Mouse (Mus musculus) limb, embryonic 15.5 days (tissue): ENCODE data around the gene Cox8b. TPM values are rescaled to one million over a fixed set of nuclear protein-coding genes. Genes with fewer than 3 reads are reported as not detected.

Source experiments
- ATAC-seq: fragments of 200-750 bp; cut with Nextera tagmentation; 2 replicates; pipeline ENCODE4 v1.8.0; 2017; ENCODE audit warnings: low read depth, moderate TSS enrichment; ENCODE audit not compliant: insufficient number of reproducible peaks, low FRiP score, low TSS enrichment
- H3K27ac ChIP-seq: fragments of 300-500 bp; sonication (generic); 2 replicates; pipeline ENCODE4 v1.5.1; 2015; ENCODE audit warnings: moderate library complexity, mild to moderate bottlenecking, inconsistent platforms
- H3K27me3 ChIP-seq: fragments of 300-500 bp; sonication (generic); 2 replicates; pipeline ENCODE4 v1.6.1; 2015; ENCODE audit warnings: inconsistent platforms
- H3K36me3 ChIP-seq: fragments of 300-500 bp; sonication (generic); 2 replicates; pipeline ENCODE4 v1.6.1; 2015; ENCODE audit warnings: inconsistent platforms
- H3K4me1 ChIP-seq: fragments of 300-500 bp; sonication (generic); 2 replicates; pipeline ENCODE4 v1.6.1; 2015; ENCODE audit warnings: inconsistent platforms
- H3K4me2 ChIP-seq: fragments of 300-500 bp; sonication (generic); 2 replicates; pipeline ENCODE4 v1.6.1; 2015; ENCODE audit warnings: mild to moderate bottlenecking, inconsistent platforms
- H3K4me3 ChIP-seq: fragments of 300-500 bp; sonication (generic); 2 replicates; pipeline ENCODE4 v1.5.1; 2015; ENCODE audit warnings: mild to moderate bottlenecking, inconsistent platforms
- H3K9ac ChIP-seq: fragments of 300-500 bp; sonication (generic); 2 replicates; pipeline ENCODE4 v1.6.1; 2015; ENCODE audit warnings: inconsistent platforms
- H3K9me3 ChIP-seq: fragments of 300-500 bp; sonication (generic); 2 replicates; pipeline ENCODE4 v1.6.1; 2016; ENCODE audit warnings: inconsistent platforms
- WGBS: fragments of 180-500 bp; shearing (Covaris S2); methylation state at CpG from one replicate; pipeline ENCODE4 v1.1.7; 2015; 5-methylcytosine and 5-hydroxymethylcytosine counted together
- polyA plus RNA-seq: library from polyadenylated mRNA; unstranded; fragments of >200 nt; fragmentation: Nextera tagmentation; extraction: Ambion mirVana; gene quantifications from 2 replicates; pipeline ENCODE4 v1.2.1, GENCODE M21; 2015

The Cox8b gene
- polyA plus RNA-seq, 1 experiment from 2014 or later, result 19.6 TPM

- H3K36me3 ChIP-seq, result peaks cover 62% of the 10 kb centered on the region
- H3K4me2 ChIP-seq, result peak within 1 kb of the TSS; percentile 98
- peak within 1 kb of the TSS; percentile 80 for H3K4me3 ChIP-seq
- WGBS, result 37% methylated on average over 39 of the region's 40 CpGs
- peak; percentile 22; the same call in 1 of the 2 replicates for ATAC-seq
- peaks cover 31% of the 10 kb centered on the region for H3K4me1 ChIP-seq
- H3K27ac ChIP-seq, result peak within 1 kb of the TSS; percentile 93
- H3K9ac ChIP-seq, result peak within 1 kb of the TSS; percentile 91
- no peaks in the 10 kb centered on the region for H3K9me3 ChIP-seq
- H3K27me3 ChIP-seq, result no peaks in the 10 kb centered on the region
Measured at GRCm38 (mm10) chr7:140857550-140858505, 42.4 kb downstream of the Cox8b start, which contains the start of gene Bet1l. Gene Bet1l (minus strand): TSS chr7:140857577.

GRCm38 (mm10) chr7:140856785-140857549 is 43.3 kb downstream of the Cox8b start, which contains the start of gene Ric8a:
Gene Ric8a (plus strand): TSS chr7:140856957.
- no peaks in the 10 kb centered on the region for H3K27me3 ChIP-seq
- H3K9ac ChIP-seq, result peak within 1 kb of the TSS; percentile 91
- H3K9me3 ChIP-seq, result no peaks in the 10 kb centered on the region
- H3K36me3 ChIP-seq, result peaks cover 62% of the 10 kb centered on the region
- H3K4me1 ChIP-seq, result peaks cover 31% of the 10 kb centered on the region
- ATAC-seq, result peak; percentile 84
- H3K4me2 ChIP-seq, result peak within 1 kb of the TSS; percentile 98
- peak within 1 kb of the TSS; percentile 93 for H3K27ac ChIP-seq
- under 1% methylated on average over 50 of the region's 50 CpGs for WGBS
- peak within 1 kb of the TSS; percentile 80 for H3K4me3 ChIP-seq

- ATAC-seq, result peak; percentile 63
- Histone ChIP-seq H3K36me3 (peaks cover 60% of the 10 kb centered on the region), H3K27me3 (no peaks in the 10 kb centered on the region), H3K4me1 (peaks cover 31% of the 10 kb centered on the region), H3K9me3 (no peaks in the 10 kb centered on the region), H3K9ac (peak within 1 kb of the TSS; percentile 91), H3K4me2 (peak within 1 kb of the TSS; percentile 98), H3K27ac (peak within 1 kb of the TSS; percentile 93), H3K4me3 (peak within 1 kb of the TSS; percentile 80)
- under 1% methylated on average over 51 of the region's 51 CpGs for WGBS
Measured at GRCm38 (mm10) chr7:140855860-140856784, 44.1 kb downstream of the Cox8b start, which contains the start of gene Gm45785. Gene Gm45785 (minus strand): TSS chr7:140856331.

GRCm38 (mm10) chr7:140855181-140855580 is 45.1 kb downstream of the Cox8b start:
- WGBS, result 62% methylated on average over 9 of the region's 9 CpGs
- H3K27me3 ChIP-seq, result no peaks in the 10 kb centered on the region
- H3K36me3 ChIP-seq, result peaks cover 51% of the 10 kb centered on the region
- no peak for ATAC-seq
- peak overlapping the region; percentile 91 for H3K9ac ChIP-seq
- peak overlapping the region; percentile 98 for H3K4me2 ChIP-seq
- H3K27ac ChIP-seq, result peak overlapping the region; percentile 93; the same call in 1 of the 2 replicates
- no peaks in the 10 kb centered on the region for H3K9me3 ChIP-seq
- H3K4me3 ChIP-seq, result peak overlapping the region; percentile 80
- H3K4me1 ChIP-seq, result peaks cover 31% of the 10 kb centered on the region

GRCm38 (mm10) chr7:140854483-140854882 is 45.8 kb downstream of the Cox8b start:
- 93% methylated on average over 18 of the region's 18 CpGs for WGBS
- Histone ChIP-seq H3K4me2 (no peak overlapping the region), H3K4me3 (peak overlapping the region; percentile 80; the same call in 1 of the 2 replicates)

GRCm38 (mm10) chr7:140853386-140853785 is 46.9 kb downstream of the Cox8b start:
- Histone ChIP-seq H3K27me3 (no peaks in the 10 kb centered on the region), H3K4me3 (no peak overlapping the region), H3K36me3 (peaks cover 37% of the 10 kb centered on the region), H3K27ac (no peak overlapping the region), H3K4me1 (peaks cover 18% of the 10 kb centered on the region), H3K9ac (no peak overlapping the region), H3K9me3 (no peaks in the 10 kb centered on the region), H3K4me2 (no peak overlapping the region)
- WGBS, result 82% methylated on average over 9 of the region's 9 CpGs
- ATAC-seq, result no peak

More at GRCm38 (mm10) chr7:140854483-140854882, 45.8 kb downstream of the Cox8b start:
- Histone ChIP-seq H3K27me3 (no peaks in the 10 kb centered on the region), H3K9ac (no peak overlapping the region), H3K9me3 (no peaks in the 10 kb centered on the region), H3K27ac (no peak overlapping the region), H3K4me1 (peaks cover 29% of the 10 kb centered on the region), H3K36me3 (peaks cover 44% of the 10 kb centered on the region)
- ATAC-seq, result no peak

- no peaks in the 10 kb centered on the region for H3K9me3 ChIP-seq
- no peaks in the 10 kb centered on the region for H3K27me3 ChIP-seq
- no peak overlapping the region for H3K4me3 ChIP-seq
- H3K27ac ChIP-seq, result no peak overlapping the region
- 98% methylated on average over 4 of the region's 4 CpGs for WGBS
- no peak overlapping the region for H3K4me2 ChIP-seq
- peaks cover 37% of the 10 kb centered on the region for H3K36me3 ChIP-seq
- peaks cover 18% of the 10 kb centered on the region for H3K4me1 ChIP-seq
- no peak overlapping the region for H3K9ac ChIP-seq
- no peak for ATAC-seq
Measured at GRCm38 (mm10) chr7:140851916-140852315, 48.3 kb downstream of the Cox8b start.

Other genes with a start within 250 kb of the Cox8b start
- 0.03 TPM in 1 of 2 replicates, not detected in the other for gene Olfr539, start 240.5 kb downstream of the Cox8b start, polyA plus RNA-seq
- not detected in 2 replicates for gene Olfr45, start 218.5 kb downstream of the Cox8b start, polyA plus RNA-seq
- gene Olfr541, start 203.2 kb downstream of the Cox8b start, polyA plus RNA-seq, result not detected in 2 replicates
- gene Cyp2e1, start 136.7 kb downstream of the Cox8b start, polyA plus RNA-seq, result not detected in 2 replicates
- 0.11 and 0.13 TPM in 2 replicates for gene Syce1, start 112.6 kb downstream of the Cox8b start, polyA plus RNA-seq
- 0.67 and 1.00 TPM in 2 replicates for gene Zfp941, start 78.3 kb downstream of the Cox8b start, polyA plus RNA-seq
- gene Urah, start 65.4 kb downstream of the Cox8b start, polyA plus RNA-seq, result 38.4 and 59.3 TPM in 2 replicates
- not detected in 2 replicates for gene Scgb1c1, start 54.9 kb downstream of the Cox8b start, polyA plus RNA-seq
- not detected in 2 replicates for gene Odf3, start 52.6 kb downstream of the Cox8b start, polyA plus RNA-seq
- gene Gm45785, start 44.1 kb downstream of the Cox8b start, polyA plus RNA-seq, result not detected in 2 replicates
- 85.7 and 90.6 TPM in 2 replicates for gene Ric8a, start 43.5 kb downstream of the Cox8b start, polyA plus RNA-seq
- gene Bet1l, start 42.9 kb downstream of the Cox8b start, polyA plus RNA-seq, result 70.7 and 71.6 TPM in 2 replicates
- gene Psmd13, start 18.5 kb downstream of the Cox8b start, polyA plus RNA-seq, result 201 and 214 TPM in 2 replicates
- gene Sirt3, start 18.1 kb downstream of the Cox8b start, polyA plus RNA-seq, result 22.7 and 25.6 TPM in 2 replicates
- gene Nlrp6, start 20.5 kb upstream of the Cox8b start, polyA plus RNA-seq, result 0.28 and 0.45 TPM in 2 replicates
- 23.1 and 24.9 TPM in 2 replicates for gene Pgghg, start 40.9 kb upstream of the Cox8b start, polyA plus RNA-seq
- gene Ifitm5, start 49.8 kb upstream of the Cox8b start, polyA plus RNA-seq, result 46.1 and 62.9 TPM in 2 replicates
- 0.47 TPM in 1 of 2 replicates, not detected in the other for gene Gm45717, start 55.5 kb upstream of the Cox8b start, polyA plus RNA-seq
- 1,488 and 1,547 TPM in 2 replicates for gene Ifitm2, start 55.5 kb upstream of the Cox8b start, polyA plus RNA-seq
- 71.7 and 74.6 TPM in 2 replicates for gene Ifitm1, start 66.8 kb upstream of the Cox8b start, polyA plus RNA-seq
- gene Ifitm3, start 110.3 kb upstream of the Cox8b start, polyA plus RNA-seq, result 217 and 218 TPM in 2 replicates
- gene Ifitm6, start 117.5 kb upstream of the Cox8b start, polyA plus RNA-seq, result 1.0 and 1.3 TPM in 2 replicates
- gene Gm17387, start 128.7 kb upstream of the Cox8b start, polyA plus RNA-seq, result not detected in 2 replicates
- gene B4galnt4, start 160.7 kb upstream of the Cox8b start, polyA plus RNA-seq, result 9.9 and 12.1 TPM in 2 replicates
- gene Pkp3, start 177.8 kb upstream of the Cox8b start, polyA plus RNA-seq, result 150 and 151 TPM in 2 replicates
- 3.3 and 3.8 TPM in 2 replicates for gene Sigirr, start 200.1 kb upstream of the Cox8b start, polyA plus RNA-seq
- gene Ano9, start 217.4 kb upstream of the Cox8b start, polyA plus RNA-seq, result 23.4 and 24.1 TPM in 2 replicates
- 69.4 and 70.0 TPM in 2 replicates for gene Ptdss2, start 221.9 kb upstream of the Cox8b start, polyA plus RNA-seq